Mouse (Mus musculus): ENCODE measurements at regions not wholly inside any gene's neighbourhood (a gene's known extent, or its start where the extent isn't known, plus 50 kb on each side); places are given as distances from the start of the nearest gene placed in this dataset.

GRCm38 (mm10) chr9:122687170-122687569, 60.0 kb upstream of the Topaz1 start:
- no peak for TF ChIP-seq CTCF (IDR thresholded peaks at IDR 0.05; ENCODE audit: insufficient read depth, low read length)
- no peak for TF ChIP-seq POLR2A (IDR thresholded peaks at IDR 0.05; ENCODE audit: borderline replicate concordance, extremely low read depth, low read depth, low read length)
